Mouse (Mus musculus) megakaryocyte, embryonic 14.5 days (primary cell): ENCODE measurements around the gene Ar.

Source experiments
- FLI1 ChIP-seq: IDR thresholded peaks from 2 replicates; pipeline ENCODE4 v1.6.1; 2012; ENCODE audit warnings: low read length, inconsistent platforms, mixed read lengths
- GATA1 ChIP-seq: IDR thresholded peaks from 3 replicates; pipeline ENCODE4 v1.6.1; 2012; ENCODE audit warnings: mixed read lengths, low read length, inconsistent platforms, borderline replicate concordance

- TF ChIP-seq GATA1 = no peak
- no peak for TF ChIP-seq FLI1
These were observed 111.1 kb downstream of the Ar start for GRCm38 (mm10) chrX:98259620-98260019.
